Mouse (Mus musculus) c-Kit-positive CD71-positive TER-119-positive erythroid progenitor cells, embryonic 14.5 days (primary cell): ENCODE results near the gene Grid2ip.
"Not testable (repeated sequence)": the region's sequence is repeated elsewhere in the genome, so short reads cannot be mapped to it uniquely, and the experiment has no call there.

Experiments
- DNase-seq: peaks from one replicate; pipeline ENCODE4 v3.0.0-alpha.2; 2013; ENCODE audit warnings: low spot score

Grid2ip gene

GRCm38 (mm10) chr5:143363678-143364615, 6.8 kb downstream of the Grid2ip start:
- DNase-seq = no peak

GRCm38 (mm10) chr5:143367931-143368330, 10.8 kb downstream of the Grid2ip start:
- no peak for DNase-seq

DNA sequence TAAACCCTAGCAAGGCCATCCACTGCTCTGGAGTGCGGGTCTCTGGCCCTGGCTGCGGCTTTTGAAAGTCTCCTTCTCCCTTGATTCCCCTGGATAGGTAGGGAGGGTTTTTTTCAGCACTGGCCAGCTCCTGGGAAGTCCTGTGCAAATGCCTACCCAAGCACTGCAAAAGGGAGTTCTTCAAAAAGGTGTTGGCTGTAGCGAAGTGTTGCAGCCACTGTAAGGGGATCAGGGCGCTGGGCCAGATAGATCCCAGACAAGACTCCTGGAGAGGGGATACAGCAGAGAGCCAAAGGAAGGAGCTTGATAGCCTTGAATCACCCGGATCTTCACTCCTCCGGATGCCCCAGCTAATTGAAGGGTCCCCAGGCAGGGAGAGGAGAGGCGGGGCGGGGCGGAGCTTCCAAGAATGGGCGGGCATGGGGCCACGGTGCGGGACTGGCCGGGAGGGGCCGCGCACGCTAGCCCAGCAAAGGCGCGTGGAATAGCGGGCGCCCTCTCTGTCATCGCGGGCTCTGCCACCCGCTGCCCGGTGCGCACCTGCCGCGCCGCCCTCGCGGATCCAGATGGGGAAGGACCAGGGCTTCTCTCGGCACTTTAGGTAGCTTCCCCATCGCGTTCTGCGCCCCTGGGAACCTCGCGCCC, 12.6 kb downstream of the Grid2ip start:
- no peak for DNase-seq

GRCm38 (mm10) chr5:143370416-143371145, 13.4 kb downstream of the Grid2ip start:
- DNase-seq = no peak

DNA sequence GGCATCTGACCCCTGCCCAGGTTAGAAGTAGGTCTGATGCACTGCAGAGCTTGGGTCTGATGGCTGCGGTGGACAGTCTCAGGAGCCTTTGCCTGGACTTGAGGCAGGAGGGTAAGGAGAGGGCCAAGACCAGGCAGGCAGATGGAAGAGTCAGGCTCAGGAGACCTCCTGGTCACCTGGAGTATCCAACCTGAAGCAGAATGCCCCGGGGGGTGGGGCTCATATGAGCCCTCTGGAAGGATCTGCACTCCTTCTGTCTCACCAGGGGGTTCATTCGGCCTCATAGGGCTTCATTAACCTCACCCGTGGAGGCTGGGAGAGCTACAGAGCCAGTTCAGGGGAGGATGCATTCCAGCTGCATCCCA, 14.0 kb downstream of the Grid2ip start:
- no peak for DNase-seq

- DNase-seq = no peak
Observed at GRCm38 (mm10) chr5:143372818-143373217, 15.7 kb downstream of the Grid2ip start.

GRCm38 (mm10) chr5:143375242-143375641, 18.1 kb downstream of the Grid2ip start:
- DNase-seq = peak; percentile 37

GRCm38 (mm10) chr5:143376156-143376555, 19.0 kb downstream of the Grid2ip start:
- DNase-seq = no peak

DNA sequence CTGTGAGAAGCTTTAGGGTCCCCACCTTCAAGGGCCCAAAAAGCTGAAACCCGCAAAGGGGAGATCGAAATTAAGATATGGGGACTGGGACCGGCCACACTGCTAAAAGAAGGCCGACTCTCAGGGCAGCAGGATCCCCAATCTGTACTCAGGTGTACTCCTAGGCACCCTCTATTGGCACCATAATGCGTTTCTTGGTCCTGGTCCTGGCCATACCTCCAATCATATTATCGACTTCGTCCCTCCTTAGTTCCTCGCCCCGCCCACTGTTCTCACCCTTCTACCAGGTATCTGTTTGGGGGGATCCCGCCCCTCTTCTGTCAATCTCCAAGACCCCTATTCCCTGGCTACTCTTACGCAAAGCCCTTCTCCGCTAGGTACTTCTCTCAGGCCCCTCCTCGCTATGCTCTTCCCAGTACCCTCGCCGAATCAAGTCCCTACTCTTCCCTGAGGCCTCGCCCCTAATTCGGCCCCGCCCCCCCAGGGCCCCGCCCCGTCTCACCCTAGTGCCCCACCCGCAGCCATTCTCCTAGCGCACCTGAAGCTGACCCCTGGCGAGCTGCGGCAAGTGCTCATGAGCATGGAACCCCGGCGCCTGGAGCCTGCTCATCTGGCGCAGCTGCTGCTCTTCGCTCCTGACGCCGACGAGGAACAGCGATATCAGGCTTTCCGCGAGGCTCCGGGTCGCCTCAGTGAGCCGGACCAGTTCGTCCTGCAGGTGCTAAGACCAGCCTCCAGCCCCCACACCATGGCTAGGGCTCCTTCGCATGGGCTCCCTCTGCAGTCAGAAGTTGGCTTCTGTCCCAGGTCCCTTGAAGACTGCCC, 29.9 kb downstream of the Grid2ip start:
- DNase-seq = no peak

DNA sequence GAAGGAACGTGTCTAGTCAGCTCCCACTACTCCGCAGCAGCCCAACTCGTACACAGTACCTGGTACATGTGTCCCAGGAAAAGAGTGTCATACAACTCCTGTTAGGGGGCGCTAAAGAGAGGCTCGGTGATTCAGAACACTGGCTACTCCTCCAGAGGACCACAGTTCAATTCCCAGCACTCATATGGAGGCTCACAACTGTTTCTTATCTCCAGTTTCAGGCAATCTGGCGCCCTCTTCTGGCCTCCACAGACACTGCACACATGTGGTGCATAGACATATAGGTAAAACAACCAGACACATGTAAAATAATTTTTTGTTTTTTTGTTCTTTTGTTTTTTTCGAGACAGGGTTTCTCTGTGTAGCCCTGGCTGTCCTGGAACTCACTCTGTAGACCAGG, 37.0 kb downstream of the Grid2ip start:
- no peak for DNase-seq

DNA sequence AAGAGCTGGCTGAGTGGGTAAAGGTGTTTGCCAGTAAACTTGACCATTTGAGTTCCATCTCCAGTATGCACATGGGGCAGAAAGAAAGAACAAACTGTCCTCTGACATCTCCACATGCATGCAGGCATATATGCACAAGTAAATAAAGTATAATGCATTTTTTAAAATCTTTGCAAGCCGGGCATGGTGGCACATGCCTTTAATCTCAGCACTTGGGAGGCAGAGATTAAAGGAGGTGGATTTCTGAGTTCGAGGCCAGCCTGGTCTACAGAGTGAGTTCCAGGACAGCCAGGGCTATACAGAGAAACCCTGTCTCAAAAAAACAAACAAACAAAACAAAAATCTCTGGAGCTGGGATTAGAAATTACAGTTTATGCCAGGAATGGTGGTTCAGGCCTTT, 37.8 kb downstream of the Grid2ip start:
- DNase-seq = not testable (repeated sequence)

- DNase-seq = peak; percentile 59
Observed at GRCm38 (mm10) chr5:143395649-143396048, 38.5 kb downstream of the Grid2ip start.

- no peak for DNase-seq
Observed at GRCm38 (mm10) chr5:143400501-143400900, 43.4 kb downstream of the Grid2ip start.

DNA sequence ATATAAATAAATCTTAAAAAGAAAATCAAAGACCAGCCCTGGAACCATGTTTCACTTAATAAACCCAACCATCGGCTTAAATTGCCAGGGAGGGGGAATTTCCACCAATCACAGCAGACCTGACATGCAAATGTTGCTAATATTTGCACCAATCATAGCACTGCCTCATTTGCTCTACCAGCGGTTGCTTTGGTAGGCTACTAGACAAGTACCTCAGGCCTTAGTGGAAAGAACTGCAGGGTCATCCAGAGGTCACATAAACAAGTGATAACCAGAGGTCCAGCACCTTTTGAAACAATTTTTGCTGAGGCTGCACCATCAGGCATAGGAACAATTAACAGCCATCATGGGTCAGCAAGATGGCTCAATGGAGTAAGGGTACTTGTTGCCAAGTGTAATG, 44.4 kb downstream of the Grid2ip start:
- DNase-seq = no peak

GRCm38 (mm10) chr5:143403221-143404147, 46.3 kb downstream of the Grid2ip start, which contains the start of gene Kdelr2:
Gene Kdelr2, plus strand, starts transcription at chr5:143403838.
- DNase-seq = peak; percentile 77

DNA sequence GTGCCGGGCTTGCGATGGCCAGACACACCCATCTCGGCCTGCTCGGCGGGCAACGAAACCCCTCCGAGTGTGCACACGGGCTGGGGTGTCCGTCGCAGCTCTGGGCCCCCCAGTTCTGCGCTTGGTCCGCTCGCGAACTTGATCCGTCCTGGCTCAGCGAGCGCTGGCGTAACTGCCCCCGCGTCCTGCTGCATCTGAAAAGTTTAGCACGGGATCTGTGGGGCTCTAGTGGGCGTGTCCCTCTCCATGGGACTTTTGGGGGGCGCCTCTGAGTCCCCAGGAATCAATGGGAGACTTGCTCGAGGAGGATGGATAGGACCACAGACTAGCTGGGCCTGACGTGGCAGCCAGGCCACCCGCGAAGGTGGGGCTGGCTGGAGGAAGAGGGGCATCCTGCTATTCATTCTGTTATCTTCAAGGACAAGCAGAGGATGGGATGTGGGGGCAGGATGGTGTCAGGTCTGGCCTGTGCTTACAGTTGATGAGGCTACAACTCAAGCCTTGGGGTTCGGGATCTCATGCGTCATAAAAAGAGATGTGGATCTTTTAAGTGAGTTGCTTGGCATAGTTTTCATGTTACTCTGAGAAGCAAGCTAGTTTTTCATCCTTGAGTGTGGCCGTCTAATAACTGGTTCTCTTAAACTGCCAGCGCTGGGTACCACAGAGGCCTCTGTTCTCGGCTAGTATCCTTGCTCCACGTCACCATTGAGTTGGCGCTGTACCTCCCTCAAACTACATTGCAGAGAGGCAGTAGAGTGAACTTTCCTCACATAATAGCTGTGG, 47.2 kb downstream of the Grid2ip start:
- peak; percentile 27 for DNase-seq

- DNase-seq = no peak
Observed at GRCm38 (mm10) chr5:143405200-143405599, 48.1 kb downstream of the Grid2ip start.

DNA sequence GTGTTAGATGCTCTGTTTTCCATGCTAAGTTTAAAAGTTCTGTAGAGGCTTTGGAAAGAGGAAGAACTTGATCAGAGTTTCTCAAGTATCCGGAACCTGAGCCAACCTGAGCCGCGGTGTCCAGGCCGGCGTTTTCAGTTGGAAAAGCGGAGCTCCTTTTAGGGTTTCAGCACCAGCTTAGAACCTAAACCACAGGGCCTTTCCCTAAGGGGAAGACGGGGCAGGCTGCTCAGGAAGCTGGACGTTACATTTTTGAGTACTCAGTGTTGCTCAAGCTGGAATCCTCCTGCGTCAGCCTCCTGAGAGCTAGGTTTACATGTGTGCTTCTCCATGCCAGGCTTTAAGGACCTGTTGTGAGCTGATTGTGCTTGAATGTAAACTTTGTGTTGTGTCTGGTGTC, 49.4 kb downstream of the Grid2ip start:
- no peak for DNase-seq

GRCm38 (mm10) chr5:143409239-143409638, 52.1 kb downstream of the Grid2ip start:
- peak; percentile 47 for DNase-seq
